Mouse (Mus musculus): ENCODE measurements around the gene Fam131a. TPM values are rescaled to one million over a fixed set of nuclear protein-coding genes. Genes with fewer than 3 reads are reported as not detected.

The Fam131a gene
- polyA plus RNA-seq, 1 experiment from 2014 or later, result 5.5 TPM

DNA sequence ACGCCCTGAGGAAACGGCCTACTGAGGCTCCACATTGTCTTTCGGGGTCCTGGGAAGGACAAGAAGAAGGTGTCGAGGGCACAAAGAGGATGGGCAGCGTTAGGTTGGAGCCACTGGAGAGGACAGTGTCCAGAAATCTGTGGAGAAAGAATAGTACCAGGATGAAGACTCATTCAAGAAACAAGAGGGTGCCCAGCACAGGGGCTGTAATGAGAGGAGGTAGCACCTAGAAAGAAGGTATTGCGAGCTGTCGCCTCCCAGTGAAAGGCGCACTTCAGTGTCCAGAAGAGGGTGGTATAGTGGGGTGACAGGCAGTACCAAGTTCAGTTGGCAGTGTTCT lies 23.8 kb downstream of the Fam131a start:
- H3K4me3 ChIP-seq (ENCODE audit: low read length), result peak overlapping the region; percentile 61
- H3K36me3 ChIP-seq (ENCODE audit: control insufficient read depth, insufficient read depth, low read length), result peaks cover 21% of the 10 kb centered on the region
- peak overlapping the region; percentile 68 for H3K9ac ChIP-seq (ENCODE audit: low read depth, low read length)
- 0% methylated on average over 8 of the region's 8 CpGs for WGBS
- no peaks in the 10 kb centered on the region for H3K9me3 ChIP-seq (ENCODE audit: control insufficient read depth, low read length)
- peak overlapping the region; percentile 97 for H3K27ac ChIP-seq (ENCODE audit: low read depth, low read length)
- H3K4me2 ChIP-seq (replicated peaks; ENCODE audit: low read depth, low read length), result peak overlapping the region; percentile 80
- peaks cover 13% of the 10 kb centered on the region; the same call in 1 of the 2 replicates for H3K4me1 ChIP-seq (ENCODE audit: control insufficient read depth, insufficient read depth, low read length)
- H3K27me3 ChIP-seq (ENCODE audit: control insufficient read depth, insufficient read depth, low read length), result no peaks in the 10 kb centered on the region
- ATAC-seq (ENCODE audit: low FRiP score, low TSS enrichment), result no peak

DNA sequence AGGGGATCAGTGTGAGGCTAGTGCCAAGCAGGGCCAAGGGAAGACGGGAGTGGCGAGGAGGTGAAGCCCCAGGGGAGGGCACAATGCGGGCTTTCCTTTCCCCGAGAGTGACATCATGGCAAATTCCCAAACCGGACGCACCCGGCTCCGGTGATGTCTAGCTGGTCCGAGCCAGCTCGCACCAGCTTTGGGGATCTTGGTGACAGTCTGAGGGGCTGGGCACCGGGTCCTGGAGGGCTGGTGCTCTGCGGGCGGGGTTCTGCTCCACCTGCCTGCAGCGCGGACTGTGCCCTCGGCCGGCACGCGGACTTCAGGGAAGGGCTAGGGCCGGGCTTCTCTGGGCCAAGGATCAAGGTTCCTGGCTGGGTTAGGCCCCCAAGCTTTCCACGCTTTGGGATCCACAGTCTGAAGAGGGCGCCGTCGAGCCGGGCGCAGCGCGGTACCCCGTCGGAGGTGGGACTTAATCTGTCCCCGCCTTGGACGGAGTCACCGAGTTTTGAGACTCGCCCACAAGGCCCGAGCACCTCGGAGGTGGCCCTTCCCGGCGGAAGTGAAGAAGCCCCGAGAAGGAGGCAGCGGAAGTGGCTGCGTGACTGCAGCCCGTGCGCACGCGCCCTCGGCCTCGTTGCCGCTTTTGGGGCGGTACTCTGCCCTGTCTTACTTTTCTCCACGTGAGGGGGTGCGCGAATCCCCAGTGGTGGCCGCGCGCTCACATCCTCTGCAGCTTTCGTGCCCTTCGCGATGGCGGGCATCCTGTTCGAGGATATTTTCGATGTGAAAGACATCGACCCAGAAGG lies 24.3 kb downstream of the Fam131a start, which contains the start of the genes Polr2h and Clcn2:
TSS of gene Polr2h (plus strand) at position 485 of the 797 bp plus-strand sequence.
TSS of gene Clcn2 (minus strand) at position 566 of the 797 bp plus-strand sequence.
- Histone ChIP-seq H3K9me3 (ENCODE audit: control insufficient read depth, low read length) (no peaks in the 10 kb centered on the region), H3K9ac (ENCODE audit: low read depth, low read length) (peak within 1 kb of the TSS; percentile 68), H3K36me3 (ENCODE audit: control insufficient read depth, insufficient read depth, low read length) (peaks cover 27% of the 10 kb centered on the region), H3K4me1 (ENCODE audit: control insufficient read depth, insufficient read depth, low read length) (peaks cover 13% of the 10 kb centered on the region; the same call in 1 of the 2 replicates), H3K27me3 (ENCODE audit: control insufficient read depth, insufficient read depth, low read length) (no peaks in the 10 kb centered on the region), H3K27ac (ENCODE audit: low read depth, low read length) (peak within 1 kb of the TSS; percentile 97), H3K4me2 (replicated peaks; ENCODE audit: low read depth, low read length) (peak within 1 kb of the TSS; percentile 80), H3K4me3 (ENCODE audit: low read length) (peak within 1 kb of the TSS; percentile 61)
- peak; percentile 77 for ATAC-seq (ENCODE audit: low FRiP score, low TSS enrichment)
- WGBS, result under 1% methylated on average over 61 of the region's 62 CpGs

DNA sequence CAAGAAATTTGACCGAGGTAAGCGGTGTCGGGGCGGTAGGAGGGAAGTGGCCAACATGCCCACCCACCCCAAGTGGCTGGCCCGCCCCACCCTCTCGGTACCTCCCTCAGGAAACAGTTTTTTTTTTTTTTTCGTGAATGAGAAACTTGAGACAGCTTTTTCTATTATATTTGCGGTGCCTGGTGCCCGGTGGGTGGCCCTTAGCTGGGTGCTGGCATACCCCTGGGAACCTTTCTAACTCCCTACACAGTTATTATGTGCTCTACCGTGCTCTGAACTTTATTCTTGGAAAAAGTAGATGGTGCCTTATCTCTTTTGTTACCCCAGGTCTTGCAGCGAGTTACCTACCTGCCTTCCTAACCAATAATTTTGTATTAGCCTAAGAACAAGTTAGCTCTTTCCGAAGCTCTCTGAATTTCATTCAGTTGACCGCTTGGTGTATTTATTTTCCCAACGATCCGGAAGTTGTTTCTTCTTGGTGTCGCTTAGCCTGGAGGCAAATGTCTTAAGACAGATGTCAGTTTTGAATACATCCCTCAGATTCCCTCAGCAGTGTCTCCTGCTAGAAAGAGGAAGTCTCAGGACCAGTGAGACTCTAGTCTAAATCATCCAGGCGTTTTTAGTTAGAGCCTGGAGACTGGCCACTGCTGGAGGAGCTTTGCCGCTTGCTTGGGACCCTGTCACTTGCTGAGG lies 25.1 kb downstream of the Fam131a start:
- H3K9ac ChIP-seq (ENCODE audit: low read depth, low read length), result peak overlapping the region; percentile 63
- H3K4me2 ChIP-seq (replicated peaks; ENCODE audit: low read depth, low read length), result peak overlapping the region; percentile 80
- peaks cover 29% of the 10 kb centered on the region for H3K36me3 ChIP-seq (ENCODE audit: control insufficient read depth, insufficient read depth, low read length)
- peak overlapping the region; percentile 61 for H3K4me3 ChIP-seq (ENCODE audit: low read length)
- H3K27ac ChIP-seq (ENCODE audit: low read depth, low read length), result peak overlapping the region; percentile 97
- peaks cover 13% of the 10 kb centered on the region; the same call in 1 of the 2 replicates for H3K4me1 ChIP-seq (ENCODE audit: control insufficient read depth, insufficient read depth, low read length)
- no peaks in the 10 kb centered on the region for H3K9me3 ChIP-seq (ENCODE audit: control insufficient read depth, low read length)
- H3K27me3 ChIP-seq (ENCODE audit: control insufficient read depth, insufficient read depth, low read length), result no peaks in the 10 kb centered on the region
- ATAC-seq (ENCODE audit: low FRiP score, low TSS enrichment), result peak; percentile 13
- WGBS, result 2% methylated on average over 18 of the region's 18 CpGs

DNA sequence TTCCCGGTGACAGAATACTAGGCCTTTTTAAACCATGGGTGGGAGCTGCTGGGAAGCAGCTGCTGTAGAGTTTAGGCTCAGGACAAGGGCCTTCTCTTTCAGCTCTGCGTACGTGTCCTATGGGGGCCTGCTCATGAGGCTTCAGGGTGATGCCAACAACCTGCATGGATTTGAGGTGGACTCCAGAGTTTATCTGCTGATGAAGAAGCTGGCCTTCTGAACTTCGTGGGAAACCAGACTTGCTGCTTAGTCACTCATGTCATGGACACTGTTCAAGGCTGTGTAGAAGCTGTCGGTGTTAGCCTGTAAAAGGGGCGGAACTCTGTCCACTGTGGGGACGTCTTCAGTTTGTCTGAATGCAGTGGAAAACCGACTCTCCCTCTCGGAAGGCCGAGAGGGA lies 28.8 kb downstream of the Fam131a start:
- no peak overlapping the region for H3K27ac ChIP-seq (ENCODE audit: low read depth, low read length)
- H3K9me3 ChIP-seq (ENCODE audit: control insufficient read depth, low read length), result no peaks in the 10 kb centered on the region
- H3K27me3 ChIP-seq (ENCODE audit: control insufficient read depth, insufficient read depth, low read length), result no peaks in the 10 kb centered on the region
- no peak overlapping the region for H3K4me2 ChIP-seq (replicated peaks; ENCODE audit: low read depth, low read length)
- WGBS, result 89% methylated on average over 10 of the region's 10 CpGs
- no peak overlapping the region for H3K4me3 ChIP-seq (ENCODE audit: low read length)
- ATAC-seq (ENCODE audit: low FRiP score, low TSS enrichment), result no peak
- no peak overlapping the region for H3K9ac ChIP-seq (ENCODE audit: low read depth, low read length)
- peaks cover 29% of the 10 kb centered on the region for H3K36me3 ChIP-seq (ENCODE audit: control insufficient read depth, insufficient read depth, low read length)
- 0 out of 2 replicates have a peak, but pooled peaks cover 3% of the 10 kb centered on the region for H3K4me1 ChIP-seq (ENCODE audit: control insufficient read depth, insufficient read depth, low read length)

DNA sequence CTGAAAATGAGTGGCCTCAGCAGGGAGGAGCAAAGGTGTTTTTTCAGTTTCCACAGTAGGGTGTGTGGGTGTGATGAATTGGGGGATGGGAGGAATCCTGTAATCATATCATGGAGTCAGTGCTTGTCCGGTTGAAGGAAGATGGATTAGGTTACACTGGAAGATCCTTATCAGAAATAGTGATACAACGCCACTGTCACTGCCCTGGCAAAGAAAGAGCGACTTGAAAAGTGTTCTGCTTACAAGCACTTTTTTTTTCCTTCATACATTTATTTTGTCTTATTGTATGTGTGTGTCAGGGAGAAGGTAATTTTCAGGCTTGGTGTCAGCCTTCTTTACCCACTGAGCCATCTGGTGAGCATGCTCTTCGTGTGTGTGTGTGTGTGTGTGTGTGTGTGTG lies 29.7 kb downstream of the Fam131a start:
- Histone ChIP-seq H3K9ac (ENCODE audit: low read depth, low read length) (no peak overlapping the region), H3K27ac (ENCODE audit: low read depth, low read length) (no peak overlapping the region), H3K36me3 (ENCODE audit: control insufficient read depth, insufficient read depth, low read length) (peaks cover 29% of the 10 kb centered on the region), H3K4me2 (replicated peaks; ENCODE audit: low read depth, low read length) (no peak overlapping the region), H3K27me3 (ENCODE audit: control insufficient read depth, insufficient read depth, low read length) (no peaks in the 10 kb centered on the region), H3K9me3 (ENCODE audit: control insufficient read depth, low read length) (no peaks in the 10 kb centered on the region), H3K4me3 (ENCODE audit: low read length) (no peak overlapping the region), H3K4me1 (ENCODE audit: control insufficient read depth, insufficient read depth, low read length) (0 out of 2 replicates have a peak, but pooled peaks cover 3% of the 10 kb centered on the region)
- WGBS, result 56% methylated on average over 4 of the region's 4 CpGs
- no peak for ATAC-seq (ENCODE audit: low FRiP score, low TSS enrichment)

DNA sequence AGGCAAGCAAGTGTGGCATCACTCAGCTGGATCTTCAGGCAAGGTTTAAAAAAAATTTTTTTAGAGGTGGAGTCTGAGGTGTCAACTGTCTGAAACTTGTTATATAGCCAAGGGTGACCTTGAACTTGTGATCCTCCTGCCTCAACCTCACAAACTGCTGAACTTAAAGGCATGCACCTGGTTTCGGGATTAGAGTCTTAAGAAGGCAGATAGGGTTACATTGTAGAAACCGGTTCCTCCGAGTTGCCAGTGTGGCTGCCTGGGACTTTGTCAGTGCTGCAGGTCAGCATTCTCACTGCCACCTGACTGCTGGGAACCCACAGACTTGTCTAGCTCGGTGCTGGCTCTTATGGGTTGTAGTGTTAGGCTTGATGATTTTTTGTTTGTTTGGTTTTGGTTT lies 30.2 kb downstream of the Fam131a start:
- 40% methylated on average over 4 of the region's 4 CpGs for WGBS
- Histone ChIP-seq H3K4me3 (ENCODE audit: low read length) (no peak overlapping the region), H3K27me3 (ENCODE audit: control insufficient read depth, insufficient read depth, low read length) (no peaks in the 10 kb centered on the region), H3K4me1 (ENCODE audit: control insufficient read depth, insufficient read depth, low read length) (0 out of 2 replicates have a peak, but pooled peaks cover 3% of the 10 kb centered on the region), H3K27ac (ENCODE audit: low read depth, low read length) (no peak overlapping the region), H3K9me3 (ENCODE audit: control insufficient read depth, low read length) (no peaks in the 10 kb centered on the region), H3K36me3 (ENCODE audit: control insufficient read depth, insufficient read depth, low read length) (peaks cover 29% of the 10 kb centered on the region), H3K9ac (ENCODE audit: low read depth, low read length) (no peak overlapping the region), H3K4me2 (replicated peaks; ENCODE audit: low read depth, low read length) (no peak overlapping the region)
- no peak for ATAC-seq (ENCODE audit: low FRiP score, low TSS enrichment)

DNA sequence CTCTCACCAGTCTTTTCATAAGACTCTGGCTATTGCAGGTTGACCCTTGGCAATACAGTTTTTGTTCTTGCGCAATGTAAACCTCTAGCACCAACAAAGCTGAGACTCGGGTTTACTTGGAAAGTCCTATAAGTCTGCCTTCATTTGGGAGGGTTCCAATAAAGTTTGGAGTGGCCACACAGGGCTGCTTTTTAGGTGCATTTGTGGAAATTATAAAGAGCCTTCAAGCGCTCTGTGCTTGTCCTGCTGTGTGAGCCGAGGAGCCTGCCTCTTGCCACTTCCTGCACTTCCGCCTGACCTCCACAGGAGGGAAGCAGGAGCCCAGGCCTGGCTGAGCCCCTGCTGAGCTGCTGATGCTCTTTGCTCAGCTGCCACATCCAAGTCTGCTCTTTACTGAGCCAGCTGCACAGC lies 31.3 kb downstream of the Fam131a start:
- Histone ChIP-seq H3K9ac (ENCODE audit: low read depth, low read length) (no peak overlapping the region), H3K27me3 (ENCODE audit: control insufficient read depth, insufficient read depth, low read length) (no peaks in the 10 kb centered on the region), H3K27ac (ENCODE audit: low read depth, low read length) (no peak overlapping the region), H3K9me3 (ENCODE audit: control insufficient read depth, low read length) (no peaks in the 10 kb centered on the region), H3K4me2 (replicated peaks; ENCODE audit: low read depth, low read length) (no peak overlapping the region), H3K36me3 (ENCODE audit: control insufficient read depth, insufficient read depth, low read length) (peaks cover 29% of the 10 kb centered on the region), H3K4me3 (ENCODE audit: low read length) (no peak overlapping the region), H3K4me1 (ENCODE audit: control insufficient read depth, insufficient read depth, low read length) (no peaks in the 10 kb centered on the region)
- peak; percentile 67; the same call in 1 of the 2 replicates for ATAC-seq (ENCODE audit: low FRiP score, low TSS enrichment)
- WGBS, result 37% methylated on average over 5 of the region's 5 CpGs

DNA sequence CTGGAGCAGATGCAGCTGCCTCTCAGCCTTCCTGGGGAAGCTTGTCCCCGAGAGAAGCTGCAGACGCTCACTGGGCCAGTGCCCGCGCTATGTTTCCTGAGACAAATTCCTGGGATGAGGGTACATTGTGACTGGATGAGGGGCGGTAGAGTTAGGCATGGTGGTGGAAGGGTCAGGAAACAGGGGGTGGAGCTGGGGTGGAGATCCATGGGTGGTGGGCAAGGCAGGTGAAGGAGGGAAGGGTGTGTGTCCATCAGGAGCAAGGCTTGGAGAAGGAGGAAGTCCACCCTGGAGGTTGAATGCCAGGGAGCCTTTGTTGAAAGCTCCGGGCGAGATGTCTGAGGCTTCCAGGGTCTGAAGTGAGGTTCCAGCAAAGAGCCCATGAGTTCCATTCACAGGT lies 32.3 kb downstream of the Fam131a start:
- Histone ChIP-seq H3K4me3 (ENCODE audit: low read length) (no peak overlapping the region), H3K4me1 (ENCODE audit: control insufficient read depth, insufficient read depth, low read length) (no peaks in the 10 kb centered on the region), H3K4me2 (replicated peaks; ENCODE audit: low read depth, low read length) (no peak overlapping the region), H3K27ac (ENCODE audit: low read depth, low read length) (no peak overlapping the region), H3K36me3 (ENCODE audit: control insufficient read depth, insufficient read depth, low read length) (peaks cover 22% of the 10 kb centered on the region), H3K9me3 (ENCODE audit: control insufficient read depth, low read length) (no peaks in the 10 kb centered on the region), H3K9ac (ENCODE audit: low read depth, low read length) (no peak overlapping the region), H3K27me3 (ENCODE audit: control insufficient read depth, insufficient read depth, low read length) (no peaks in the 10 kb centered on the region)
- 85% methylated on average over 7 of the region's 7 CpGs for WGBS
- ATAC-seq (ENCODE audit: low FRiP score, low TSS enrichment), result no peak

DNA sequence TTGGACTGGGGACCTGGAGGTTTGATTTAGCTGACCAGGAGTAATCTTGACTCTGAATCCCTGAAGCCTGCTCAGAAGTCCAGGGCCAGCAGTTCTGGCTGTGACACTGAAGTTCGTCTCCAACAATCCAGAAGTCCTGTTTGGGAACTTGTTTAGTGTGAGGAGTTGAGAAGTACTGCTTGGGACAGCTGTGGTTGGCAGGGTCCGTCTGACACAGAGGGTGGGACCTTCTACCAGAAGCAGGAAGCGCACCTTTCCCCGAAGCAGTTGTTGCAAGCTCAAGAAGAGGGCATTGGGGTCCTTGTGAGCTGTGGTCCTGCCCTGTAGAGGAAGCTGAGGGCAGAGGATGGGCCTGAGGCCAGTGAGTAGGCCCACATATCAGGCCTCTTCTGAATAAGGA lies 32.7 kb downstream of the Fam131a start:
- H3K27me3 ChIP-seq (ENCODE audit: control insufficient read depth, insufficient read depth, low read length), result no peaks in the 10 kb centered on the region
- H3K9ac ChIP-seq (ENCODE audit: low read depth, low read length), result no peak overlapping the region
- no peak overlapping the region for H3K4me3 ChIP-seq (ENCODE audit: low read length)
- H3K4me2 ChIP-seq (replicated peaks; ENCODE audit: low read depth, low read length), result no peak overlapping the region
- no peaks in the 10 kb centered on the region for H3K9me3 ChIP-seq (ENCODE audit: control insufficient read depth, low read length)
- 78% methylated on average over 4 of the region's 4 CpGs for WGBS
- H3K36me3 ChIP-seq (ENCODE audit: control insufficient read depth, insufficient read depth, low read length), result peaks cover 18% of the 10 kb centered on the region
- H3K4me1 ChIP-seq (ENCODE audit: control insufficient read depth, insufficient read depth, low read length), result no peaks in the 10 kb centered on the region
- no peak for ATAC-seq (ENCODE audit: low FRiP score, low TSS enrichment)
- no peak overlapping the region for H3K27ac ChIP-seq (ENCODE audit: low read depth, low read length)

Measured in kidney, embryonic 14.5 days (tissue).